Mouse (Mus musculus) midbrain, embryonic 15.5 days (tissue): Measurements from ENCODE around the gene Art3. TPM values are rescaled to one million over a fixed set of nuclear protein-coding genes. Genes with fewer than 3 reads are reported as not detected.

ENCODE experiments used
- ATAC-seq: fragments of 200-750 bp; cut with Nextera tagmentation; replicated peaks from 2 replicates; pipeline ENCODE4 v1.8.0; 2017; ENCODE audit warnings: moderate TSS enrichment
- H3K27ac ChIP-seq: fragments of 300-500 bp; sonication (generic); 2 replicates; pipeline ENCODE4 v1.5.1; 2015; ENCODE audit warnings: mild to moderate bottlenecking, inconsistent platforms
- H3K27me3 ChIP-seq: fragments of 300-500 bp; sonication (generic); replicated peaks from 2 replicates; pipeline ENCODE4 v1.6.1; 2015; ENCODE audit warnings: inconsistent platforms
- H3K36me3 ChIP-seq: fragments of 300-500 bp; sonication (generic); replicated peaks from 2 replicates; pipeline ENCODE4 v1.6.1; 2015; ENCODE audit warnings: inconsistent platforms
- H3K4me1 ChIP-seq: fragments of 300-500 bp; sonication (generic); 2 replicates; pipeline ENCODE4 v1.6.1; 2015; ENCODE audit warnings: inconsistent platforms
- H3K4me2 ChIP-seq: fragments of 300-500 bp; sonication (generic); 2 replicates; pipeline ENCODE4 v1.6.1; 2015; ENCODE audit warnings: inconsistent platforms, mild to moderate bottlenecking, moderate library complexity
- H3K4me3 ChIP-seq: fragments of 300-500 bp; sonication (generic); 2 replicates; pipeline ENCODE4 v1.5.1; 2015; ENCODE audit warnings: mild to moderate bottlenecking, inconsistent platforms
- H3K9ac ChIP-seq: fragments of 300-500 bp; sonication (generic); 2 replicates; pipeline ENCODE4 v1.6.1; 2015; ENCODE audit warnings: mild to moderate bottlenecking, inconsistent platforms
- H3K9me3 ChIP-seq: fragments of 300-500 bp; sonication (generic); 2 replicates; pipeline ENCODE4 v1.6.1; 2016; ENCODE audit warnings: inconsistent platforms
- WGBS: fragments of 180-500 bp; shearing (Covaris S2); methylation state at CpG from one replicate; pipeline ENCODE4 v1.1.7; 2015; ENCODE audit warnings: mixed read lengths; 5-methylcytosine and 5-hydroxymethylcytosine counted together
- polyA plus RNA-seq: library from polyadenylated mRNA; unstranded; fragments of >200 nt; fragmentation: Nextera tagmentation; extraction: Ambion mirVana; gene quantifications from 2 replicates; pipeline ENCODE4 v1.2.1, GENCODE M21; 2015

Gene Art3
- polyA plus RNA-seq, 1 experiment from 2014 or later, result 5.5 TPM

- Histone ChIP-seq H3K27ac (no peak overlapping the region), H3K4me2 (no peak overlapping the region), H3K4me1 (no peaks in the 10 kb centered on the region), H3K9ac (no peak overlapping the region), H3K4me3 (no peak overlapping the region), H3K9me3 (no peaks in the 10 kb centered on the region), H3K36me3 (no peaks in the 10 kb centered on the region), H3K27me3 (no peaks in the 10 kb centered on the region)
- WGBS, result 92% methylated on average over 7 of the region's 7 CpGs
- ATAC-seq, result no peak
These were observed 13.5 kb upstream of the Art3 start for GRCm38 (mm10) chr5:92318119-92318518.

GRCm38 (mm10) chr5:92318596-92318995 is 13.0 kb upstream of the Art3 start:
- Histone ChIP-seq H3K27ac (no peak overlapping the region), H3K36me3 (no peaks in the 10 kb centered on the region), H3K9me3 (no peaks in the 10 kb centered on the region), H3K27me3 (no peaks in the 10 kb centered on the region), H3K9ac (no peak overlapping the region), H3K4me3 (no peak overlapping the region), H3K4me2 (no peak overlapping the region), H3K4me1 (no peaks in the 10 kb centered on the region)
- ATAC-seq, result no peak
- 92% methylated on average over 14 of the region's 14 CpGs for WGBS

- WGBS, result 83% methylated on average over 8 of the region's 8 CpGs
- ATAC-seq, result no peak
- H3K27ac ChIP-seq, result no peak overlapping the region
These were observed 9.8 kb upstream of the Art3 start for GRCm38 (mm10) chr5:92321631-92322400.

GRCm38 (mm10) chr5:92322612-92323011 is 9.0 kb upstream of the Art3 start:
- Histone ChIP-seq H3K9me3 (no peaks in the 10 kb centered on the region), H3K36me3 (no peaks in the 10 kb centered on the region)
- WGBS, result 91% methylated on average over 4 of the region's 4 CpGs

More at GRCm38 (mm10) chr5:92321631-92322400, 9.8 kb upstream of the Art3 start:
- Histone ChIP-seq H3K9me3 (no peaks in the 10 kb centered on the region), H3K36me3 (no peaks in the 10 kb centered on the region), H3K4me3 (no peak overlapping the region), H3K4me2 (no peak overlapping the region), H3K9ac (no peak overlapping the region), H3K27me3 (no peaks in the 10 kb centered on the region), H3K4me1 (no peaks in the 10 kb centered on the region)

GRCm38 (mm10) chr5:92323264-92323663 is 8.4 kb upstream of the Art3 start:
- Histone ChIP-seq H3K4me3 (no peak overlapping the region), H3K27me3 (no peaks in the 10 kb centered on the region), H3K9me3 (no peaks in the 10 kb centered on the region), H3K4me1 (no peaks in the 10 kb centered on the region), H3K4me2 (no peak overlapping the region), H3K36me3 (no peaks in the 10 kb centered on the region), H3K27ac (no peak overlapping the region), H3K9ac (no peak overlapping the region)
- ATAC-seq, result no peak
- WGBS, result 94% methylated on average over 5 of the region's 5 CpGs

More at GRCm38 (mm10) chr5:92322612-92323011, 9.0 kb upstream of the Art3 start:
- no peaks in the 10 kb centered on the region for H3K4me1 ChIP-seq
- ATAC-seq, result no peak
- no peak overlapping the region for H3K4me2 ChIP-seq
- H3K4me3 ChIP-seq, result no peak overlapping the region
- H3K27ac ChIP-seq, result no peak overlapping the region
- H3K27me3 ChIP-seq, result no peaks in the 10 kb centered on the region
- no peak overlapping the region for H3K9ac ChIP-seq

- H3K4me2 ChIP-seq, result no peak overlapping the region
- ATAC-seq, result no peak
- H3K9ac ChIP-seq, result no peak overlapping the region
- H3K27ac ChIP-seq, result no peak overlapping the region
- no peaks in the 10 kb centered on the region for H3K9me3 ChIP-seq
- no peak overlapping the region for H3K4me3 ChIP-seq
- H3K4me1 ChIP-seq, result no peaks in the 10 kb centered on the region
- 86% methylated on average over 6 of the region's 6 CpGs for WGBS
- H3K36me3 ChIP-seq, result no peaks in the 10 kb centered on the region
- H3K27me3 ChIP-seq, result no peaks in the 10 kb centered on the region
These were observed 4.3 kb upstream of the Art3 start for GRCm38 (mm10) chr5:92327367-92327766.

- 89% methylated on average over 7 of the region's 7 CpGs for WGBS
- no peak within 1 kb of the TSS for H3K9ac ChIP-seq
- H3K4me1 ChIP-seq, result no peaks in the 10 kb centered on the region
- no peaks in the 10 kb centered on the region for H3K9me3 ChIP-seq
- H3K27ac ChIP-seq, result no peak within 1 kb of the TSS
- H3K4me3 ChIP-seq, result no peak within 1 kb of the TSS
- H3K27me3 ChIP-seq, result no peaks in the 10 kb centered on the region
- no peaks in the 10 kb centered on the region for H3K36me3 ChIP-seq
- no peak within 1 kb of the TSS for H3K4me2 ChIP-seq
- ATAC-seq, result no peak
These were observed 3.7 kb upstream of the Art3 start, which contains the start of gene Cxcl9 for GRCm38 (mm10) chr5:92327929-92328328. Cxcl9 (minus strand) TSS chr5:92328079.

- Histone ChIP-seq H3K27me3 (no peaks in the 10 kb centered on the region), H3K4me1 (no peaks in the 10 kb centered on the region), H3K36me3 (no peaks in the 10 kb centered on the region), H3K9ac (no peak overlapping the region), H3K9me3 (no peaks in the 10 kb centered on the region), H3K27ac (no peak overlapping the region), H3K4me3 (no peak overlapping the region), H3K4me2 (no peak overlapping the region)
- 93% methylated on average over 12 of the region's 12 CpGs for WGBS
- no peak for ATAC-seq
These were observed 505 bp upstream of the Art3 start for GRCm38 (mm10) chr5:92331122-92331521.

GRCm38 (mm10) chr5:92332359-92332840 is 773 bp downstream of the Art3 start:
- Histone ChIP-seq H3K9ac (no peak overlapping the region), H3K27ac (no peak overlapping the region), H3K4me2 (no peak overlapping the region), H3K4me1 (no peaks in the 10 kb centered on the region), H3K4me3 (no peak overlapping the region), H3K9me3 (no peaks in the 10 kb centered on the region), H3K36me3 (no peaks in the 10 kb centered on the region), H3K27me3 (no peaks in the 10 kb centered on the region)
- WGBS, result 72% methylated on average over 9 of the region's 9 CpGs
- ATAC-seq, result no peak

- ATAC-seq, result no peak
- WGBS, result 86% methylated on average over 3 of the region's 3 CpGs
These were observed 5.1 kb downstream of the Art3 start for GRCm38 (mm10) chr5:92336743-92337142.

GRCm38 (mm10) chr5:92340606-92341005 is 9.0 kb downstream of the Art3 start:
- H3K9me3 ChIP-seq, result no peaks in the 10 kb centered on the region
- H3K4me3 ChIP-seq, result no peak overlapping the region
- no peak overlapping the region for H3K4me2 ChIP-seq
- H3K27me3 ChIP-seq, result no peaks in the 10 kb centered on the region
- no peak overlapping the region for H3K9ac ChIP-seq
- WGBS, result 76% methylated on average over 4 of the region's 4 CpGs
- H3K36me3 ChIP-seq, result no peaks in the 10 kb centered on the region
- ATAC-seq, result no peak
- H3K27ac ChIP-seq, result no peak overlapping the region
- H3K4me1 ChIP-seq, result no peaks in the 10 kb centered on the region

More at GRCm38 (mm10) chr5:92336743-92337142, 5.1 kb downstream of the Art3 start:
- Histone ChIP-seq H3K9ac (no peak overlapping the region), H3K27me3 (no peaks in the 10 kb centered on the region), H3K4me2 (no peak overlapping the region), H3K4me3 (no peak overlapping the region), H3K36me3 (no peaks in the 10 kb centered on the region), H3K27ac (no peak overlapping the region), H3K4me1 (no peaks in the 10 kb centered on the region), H3K9me3 (no peaks in the 10 kb centered on the region)

GRCm38 (mm10) chr5:92345006-92345405 is 13.4 kb downstream of the Art3 start:
- Histone ChIP-seq H3K9me3 (no peaks in the 10 kb centered on the region), H3K4me2 (no peak overlapping the region), H3K27ac (no peak overlapping the region), H3K4me1 (peaks cover 6% of the 10 kb centered on the region; the same call in 1 of the 2 replicates), H3K36me3 (no peaks in the 10 kb centered on the region), H3K9ac (no peak overlapping the region), H3K27me3 (no peaks in the 10 kb centered on the region), H3K4me3 (no peak overlapping the region)
- no peak for ATAC-seq
- WGBS, result 91% methylated on average over 8 of the region's 8 CpGs
